Mouse (Mus musculus): ENCODE data around the gene Ralgapb.

DNA sequence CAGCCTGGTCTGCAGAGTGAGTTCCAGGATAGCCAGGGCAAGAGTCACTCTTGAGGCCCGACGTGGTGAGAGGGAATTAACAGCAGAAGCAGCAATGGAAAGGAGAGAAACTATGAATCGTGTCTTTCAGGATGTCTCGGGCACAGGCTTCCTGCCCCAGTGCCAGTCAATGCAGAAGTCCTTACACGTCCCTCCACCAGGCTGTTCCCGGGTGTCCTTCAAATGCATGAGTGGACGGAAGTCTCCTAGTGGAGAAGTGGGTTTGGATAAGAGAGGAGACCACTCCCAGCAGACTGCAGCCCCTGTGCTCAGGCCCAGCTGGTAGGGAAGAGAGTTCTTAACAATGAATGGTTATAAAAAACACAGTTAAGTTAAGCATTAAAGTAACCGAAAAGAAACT lies 41.3 kb upstream of the Ralgapb start:
- no peak for TF ChIP-seq POLR2A (IDR thresholded peaks at IDR 0.05; ENCODE audit: extremely low read depth, insufficient read depth, low read length)
- no peak for TF ChIP-seq CTCF (IDR thresholded peaks at IDR 0.05; ENCODE audit: low read depth, low read length)

Measured in liver, adult 2 months (tissue).